Mouse (Mus musculus): ENCODE measurements around the gene Ranbp6. TPM values are rescaled to one million over a fixed set of nuclear protein-coding genes. Genes with fewer than 3 reads are reported as not detected.

Gene Ranbp6
- polyA plus RNA-seq, 1 experiment from 2014 or later: 38.2 TPM

DNA sequence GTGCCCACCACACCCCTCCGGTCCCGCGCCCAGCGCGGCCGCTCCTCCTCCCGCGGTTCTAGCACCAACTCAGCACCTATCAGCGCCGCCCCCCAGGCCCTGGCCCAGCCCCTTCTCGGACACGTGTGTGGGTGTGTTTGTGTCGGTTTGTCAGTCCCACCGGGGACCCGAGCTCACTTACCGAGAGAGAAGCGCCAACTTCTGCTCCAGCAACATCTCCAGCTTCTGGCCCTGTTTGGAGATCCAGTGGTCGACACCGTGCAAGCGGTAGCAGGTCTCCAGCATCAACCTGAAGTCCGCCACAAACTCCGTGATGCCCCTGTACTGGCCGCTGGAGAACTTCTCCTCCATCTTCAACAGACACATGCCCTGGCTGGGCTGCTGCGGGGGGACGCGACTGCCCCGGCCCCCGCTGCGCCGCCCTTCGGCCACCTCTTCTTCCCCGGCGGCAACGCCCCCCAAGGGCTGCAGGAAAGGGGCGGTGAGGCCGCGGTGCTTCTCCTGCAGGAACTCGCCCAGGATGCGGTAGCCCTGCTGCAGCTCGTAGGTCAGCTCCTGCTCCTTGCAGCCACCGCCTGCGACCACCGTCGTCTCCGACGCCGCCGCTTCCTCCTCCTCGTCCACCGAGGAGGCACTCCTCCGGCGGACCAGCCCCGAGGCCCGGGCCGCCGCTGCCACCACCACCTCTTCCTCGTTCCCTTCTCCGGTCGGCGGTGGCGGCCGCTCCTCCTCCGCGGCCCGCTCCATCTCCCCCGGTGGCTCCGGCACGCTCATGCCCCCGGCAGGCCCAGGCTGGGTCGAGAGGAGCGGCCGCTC lies 7.5 kb downstream of the Ranbp6 start:
- peak overlapping the region; percentile 72 for H3K4me3 ChIP-seq (replicated peaks)
- peak overlapping the region; percentile 93 for H3K27ac ChIP-seq
- H3K27me3 ChIP-seq: no peaks in the 10 kb centered on the region
- peaks cover 29% of the 10 kb centered on the region for H3K4me1 ChIP-seq
- H3K36me3 ChIP-seq (replicated peaks): peaks cover 17% of the 10 kb centered on the region
- peak overlapping the region; percentile 88 for H3K4me2 ChIP-seq
- WGBS: under 1% methylated on average over 69 of the region's 72 CpGs
- H3K9ac ChIP-seq: peak overlapping the region; percentile 92
- ATAC-seq (ENCODE audit: low FRiP score): peak; percentile 56
- no peaks in the 10 kb centered on the region for H3K9me3 ChIP-seq

GRCm38 (mm10) chr19:29803946-29804345 lies 8.8 kb downstream of the Ranbp6 start:
- H3K36me3 ChIP-seq (replicated peaks): peaks cover 3% of the 10 kb centered on the region
- WGBS: 59% methylated on average over 3 of the region's 3 CpGs
- peaks cover 15% of the 10 kb centered on the region for H3K4me1 ChIP-seq
- H3K9ac ChIP-seq: peak overlapping the region; percentile 9; the same call in 1 of the 2 replicates
- H3K9me3 ChIP-seq: no peaks in the 10 kb centered on the region
- no peak for ATAC-seq (ENCODE audit: low FRiP score)
- peak overlapping the region; percentile 24 for H3K4me3 ChIP-seq (replicated peaks)
- H3K4me2 ChIP-seq: peak overlapping the region; percentile 88
- no peak overlapping the region for H3K27ac ChIP-seq
- H3K27me3 ChIP-seq: no peaks in the 10 kb centered on the region

GRCm38 (mm10) chr19:29797371-29797770 lies 15.4 kb downstream of the Ranbp6 start:
- no peak for ATAC-seq (ENCODE audit: low FRiP score)
- WGBS: 89% methylated on average over 3 of the region's 3 CpGs
- Histone ChIP-seq H3K27ac (no peak overlapping the region), H3K27me3 (no peaks in the 10 kb centered on the region), H3K9ac (no peak overlapping the region), H3K4me2 (no peak overlapping the region), H3K9me3 (no peaks in the 10 kb centered on the region), H3K36me3 (replicated peaks) (no peaks in the 10 kb centered on the region), H3K4me1 (peaks cover 3% of the 10 kb centered on the region; the same call in 1 of the 2 replicates), H3K4me3 (replicated peaks) (no peak overlapping the region)

DNA sequence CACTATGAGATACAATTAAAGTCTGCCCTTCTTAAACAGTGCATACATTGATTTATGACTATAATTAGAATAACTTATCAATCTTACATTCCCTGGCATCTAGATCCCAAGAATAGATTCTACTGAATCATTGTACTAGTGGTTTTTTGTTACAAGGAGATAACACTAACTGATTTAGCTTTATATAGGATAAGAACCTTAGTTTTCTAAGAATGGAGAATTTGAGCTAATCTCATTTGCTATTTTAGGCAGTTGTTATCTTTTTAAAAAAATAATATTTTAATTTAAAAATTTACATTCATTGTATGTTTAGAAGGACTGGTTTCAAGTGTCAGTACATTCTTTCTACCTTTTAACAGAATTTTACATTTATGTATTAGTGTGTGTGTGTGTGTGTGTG lies 24.8 kb downstream of the Ranbp6 start:
- Histone ChIP-seq H3K9ac (no peak overlapping the region), H3K27me3 (no peaks in the 10 kb centered on the region), H3K4me1 (no peaks in the 10 kb centered on the region), H3K9me3 (no peaks in the 10 kb centered on the region), H3K4me2 (no peak overlapping the region), H3K27ac (no peak overlapping the region), H3K4me3 (replicated peaks) (no peak overlapping the region), H3K36me3 (replicated peaks) (peaks cover 10% of the 10 kb centered on the region; the same call in 1 of the 2 replicates)
- ATAC-seq (ENCODE audit: low FRiP score): no peak

DNA sequence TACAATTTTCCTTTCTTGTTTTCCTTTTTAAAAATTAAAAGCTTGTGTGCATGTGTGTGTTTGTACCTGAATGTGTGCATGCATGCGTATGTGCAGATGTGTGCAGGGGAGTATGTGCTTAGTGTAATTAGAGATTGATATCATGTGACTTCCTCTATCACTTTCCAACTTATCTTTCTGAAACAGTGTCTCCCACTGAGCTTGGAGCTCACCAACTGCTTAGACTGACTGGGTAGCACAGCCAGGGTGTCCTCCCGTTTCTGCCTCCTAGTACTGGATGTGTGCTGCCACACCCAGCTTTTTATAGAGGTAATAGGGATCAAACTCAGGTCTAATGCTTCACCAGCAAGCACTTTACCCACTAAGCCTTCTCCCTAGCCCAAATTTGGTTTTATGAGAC lies 29.9 kb downstream of the Ranbp6 start:
- Histone ChIP-seq H3K4me1 (no peaks in the 10 kb centered on the region), H3K9ac (no peak overlapping the region), H3K36me3 (replicated peaks) (peaks cover 10% of the 10 kb centered on the region; the same call in 1 of the 2 replicates), H3K27ac (no peak overlapping the region), H3K4me3 (replicated peaks) (no peak overlapping the region), H3K27me3 (no peaks in the 10 kb centered on the region), H3K4me2 (no peak overlapping the region), H3K9me3 (no peaks in the 10 kb centered on the region)
- no peak for ATAC-seq (ENCODE audit: low FRiP score)
- WGBS: 98% methylated on average over 2 of the region's 2 CpGs

Other genes with a start within 250 kb of the Ranbp6 start
- gene Ermp1, start 164.6 kb downstream of the Ranbp6 start, polyA plus RNA-seq (2016; fragmentation: Nextera tagmentation; extraction: Ambion mirVana): 13.5 and 14.6 TPM in 2 replicates
- not detected in 2 replicates for gene Mlana, start 115.2 kb downstream of the Ranbp6 start, polyA plus RNA-seq (2016; fragmentation: Nextera tagmentation; extraction: Ambion mirVana)
- 7.7 and 8.2 TPM in 2 replicates for gene 9930021J03Rik, start 7.0 kb downstream of the Ranbp6 start, polyA plus RNA-seq (2016; fragmentation: Nextera tagmentation; extraction: Ambion mirVana)
- 0.52 and 0.62 TPM in 2 replicates for gene Il33, start 112.1 kb upstream of the Ranbp6 start, polyA plus RNA-seq (2016; fragmentation: Nextera tagmentation; extraction: Ambion mirVana)
- not detected in 2 replicates for gene Trpd52l3, start 190.8 kb upstream of the Ranbp6 start, polyA plus RNA-seq (2016; fragmentation: Nextera tagmentation; extraction: Ambion mirVana)
- gene Uhrf2, start 217.5 kb upstream of the Ranbp6 start, polyA plus RNA-seq (2016; fragmentation: Nextera tagmentation; extraction: Ambion mirVana): 88.3 and 94.6 TPM in 2 replicates